Comparison of ENCODE assay signal across 10 mouse cellular contexts in genomic region chr14:103440243-103440642, GRCm38 (mm10).
DNase-seq lines count a peak whose midpoint lies in the region.
"Had no signal": no experiment of that assay in that cellular context is flagged by ENCODE, and none has a peak within 500 bp of the region (broad histone marks: within the 10 kb centered on the region; RNA-seq: fewer than 3 reads in every experiment).

No protein-coding gene starts in this region.

- DNase-seq in left cerebral cortex, adult 11 months (ENCODE audit: low spot score): peak; percentile 60
- DNase-seq in left cerebral cortex, postnatal 4 days: no peak
- DNase-seq in cerebellum, adult 8-10 months: peak; percentile 10
- peak; percentile 77 for DNase-seq in layer of hippocampus, adult 9-11 months
- DNase-seq in telencephalon, adult 2 months (ENCODE audit: low read depth, low spot score): peak; percentile 93
- no peak for DNase-seq in gastrocnemius, postnatal 10 days
- DNase-seq in lung, postnatal 14 days: no peak
- DNase-seq: gastrocnemius, postnatal 25 days; liver, embryonic 13.5 days; thymus, adult 2 months had no signal

- intact Hi-C loops in left cerebral cortex, postnatal 4 days (cut with DNase I): no loop called here

Comparison
In these comparisons a context has a peak if more than half of its experiments do, and no peak if none do; other contexts are left out.
1. DNase-seq: peak in left cerebral cortex, adult 11 months (single experiment), cerebellum, adult 8-10 months (single experiment), layer of hippocampus, adult 9-11 months (single experiment) and telencephalon, adult 2 months (single experiment); none in left cerebral cortex, postnatal 4 days (single experiment), gastrocnemius, postnatal 10 days (single experiment) and lung, postnatal 14 days (single experiment).